Mouse (Mus musculus): Measurements from ENCODE around the gene Zfp600. TPM values are rescaled to one million over a fixed set of nuclear protein-coding genes. Genes with fewer than 3 reads are reported as not detected.
A peak's percentile ranks its signal among the peaks of the same experiment; 100 is the strongest.
"Not testable (repeated sequence)": the region's sequence is repeated elsewhere in the genome, so short reads cannot be mapped to it uniquely, and the experiment has no call there.

Gene Zfp600
- total RNA-seq (2014; fragmentation: Nextera tagmentation) (not detected in 2 replicates), total RNA-seq (2017) (0.04 TPM in 1 of 2 replicates, not detected in the other)

DNA sequence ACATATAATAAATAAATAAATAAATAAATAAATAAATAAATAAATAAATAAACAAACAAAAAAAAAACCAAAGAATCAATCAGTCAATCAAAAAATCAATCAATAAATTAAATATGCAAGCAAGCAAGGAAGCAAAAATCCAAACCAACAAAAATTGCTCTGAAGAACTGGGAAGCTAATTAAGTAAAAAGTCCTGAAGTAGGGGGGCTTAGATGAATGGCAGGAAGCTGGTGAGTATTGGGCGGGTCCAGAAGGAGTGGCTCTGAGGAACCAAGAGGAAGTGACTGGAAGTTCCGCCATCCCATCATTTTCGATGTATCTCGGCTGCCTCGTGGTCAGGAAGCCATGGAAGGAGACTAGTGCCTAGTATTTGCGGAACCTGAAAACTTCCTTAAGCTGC lies at the start of gene Zfp600:
Gene Zfp600 (plus strand): TSS at position 301 of the 400 bp plus-strand sequence.
- ATAC-seq (replicated peaks; ENCODE audit: poor library complexity, severe bottlenecking): not testable (repeated sequence)

- ATAC-seq (replicated peaks; ENCODE audit: poor library complexity, severe bottlenecking): not testable (repeated sequence)
Measured at GRCm38 (mm10) chr4:146162893-146163292, 6.3 kb downstream of the Zfp600 start.

- not testable (repeated sequence) for ATAC-seq (replicated peaks; ENCODE audit: poor library complexity, severe bottlenecking)
Measured at GRCm38 (mm10) chr4:146167202-146167832, 10.7 kb downstream of the Zfp600 start.

- not testable (repeated sequence) for ATAC-seq (replicated peaks; ENCODE audit: poor library complexity, severe bottlenecking)
Measured at GRCm38 (mm10) chr4:146167879-146168532, 11.4 kb downstream of the Zfp600 start.

DNA sequence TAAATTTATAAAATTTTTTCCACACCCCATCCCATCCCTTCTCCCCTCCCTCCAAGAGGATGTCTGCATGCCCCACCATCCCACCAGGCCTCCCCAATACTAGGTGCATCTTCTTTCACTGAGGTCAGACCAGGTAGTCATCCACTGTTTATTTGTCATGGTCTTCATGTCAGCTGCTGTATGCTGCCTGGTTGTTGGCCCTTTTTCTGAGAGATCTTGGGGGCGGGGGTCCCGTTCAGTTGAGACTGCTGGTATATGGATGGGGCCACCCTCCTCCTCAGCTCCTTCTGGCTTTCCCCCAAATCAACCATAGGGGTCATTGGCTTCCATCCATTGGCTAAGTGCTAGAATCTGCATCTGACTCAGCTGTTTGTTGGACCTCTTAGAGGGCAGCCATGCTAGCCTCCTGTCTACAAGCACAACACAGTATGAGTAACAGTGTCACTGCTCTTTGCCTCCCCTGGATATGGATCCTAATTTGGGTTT lies 12.1 kb downstream of the Zfp600 start:
- peak; percentile 40 for ATAC-seq (replicated peaks; ENCODE audit: poor library complexity, severe bottlenecking)

DNA sequence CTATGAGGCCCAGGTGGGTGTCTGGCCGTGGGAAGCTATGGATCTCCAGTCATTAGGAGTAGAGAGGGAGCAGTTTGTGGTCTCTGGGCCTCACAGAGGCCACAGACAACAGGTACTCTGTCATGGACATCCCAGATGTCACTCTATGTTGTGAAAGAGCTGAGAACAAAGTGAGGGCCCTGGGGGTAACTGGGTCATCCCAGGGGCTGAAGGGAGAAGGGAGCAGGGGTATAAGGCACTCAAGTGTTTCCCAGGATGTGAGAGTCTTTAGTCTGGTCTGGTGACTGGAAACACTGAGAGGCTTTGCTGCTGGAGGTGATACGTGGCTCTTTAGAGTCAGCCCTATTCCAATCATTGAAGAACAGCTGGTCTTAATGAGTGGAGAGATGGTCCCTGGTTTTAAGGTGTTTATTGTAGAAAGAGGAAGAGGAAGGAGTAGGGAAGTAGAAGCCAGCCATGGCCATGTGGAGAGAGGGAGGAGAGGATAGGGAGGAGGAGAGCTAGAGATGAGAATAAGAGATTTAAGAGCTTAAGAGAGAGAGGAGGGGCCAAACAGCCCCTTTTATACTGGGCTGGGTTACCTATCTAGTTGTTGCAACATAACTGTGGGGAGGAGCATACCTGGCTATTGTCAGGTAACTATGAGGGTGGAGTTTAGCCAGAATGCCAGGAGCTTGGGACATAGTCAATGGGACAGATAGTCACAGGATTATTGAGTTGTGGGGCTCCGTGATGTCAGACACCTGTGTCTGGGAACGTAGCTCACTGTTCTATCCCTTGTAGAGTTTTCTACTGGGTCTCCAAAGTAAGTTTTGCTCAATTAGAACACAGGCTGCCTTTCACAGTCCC lies 17.0 kb downstream of the Zfp600 start:
- ATAC-seq (replicated peaks; ENCODE audit: poor library complexity, severe bottlenecking): peak; percentile 35; the same call in 1 of the 2 replicates

GRCm38 (mm10) chr4:146204357-146204756 lies 47.7 kb downstream of the Zfp600 start:
- not testable (repeated sequence) for ATAC-seq (replicated peaks; ENCODE audit: poor library complexity, severe bottlenecking)

DNA sequence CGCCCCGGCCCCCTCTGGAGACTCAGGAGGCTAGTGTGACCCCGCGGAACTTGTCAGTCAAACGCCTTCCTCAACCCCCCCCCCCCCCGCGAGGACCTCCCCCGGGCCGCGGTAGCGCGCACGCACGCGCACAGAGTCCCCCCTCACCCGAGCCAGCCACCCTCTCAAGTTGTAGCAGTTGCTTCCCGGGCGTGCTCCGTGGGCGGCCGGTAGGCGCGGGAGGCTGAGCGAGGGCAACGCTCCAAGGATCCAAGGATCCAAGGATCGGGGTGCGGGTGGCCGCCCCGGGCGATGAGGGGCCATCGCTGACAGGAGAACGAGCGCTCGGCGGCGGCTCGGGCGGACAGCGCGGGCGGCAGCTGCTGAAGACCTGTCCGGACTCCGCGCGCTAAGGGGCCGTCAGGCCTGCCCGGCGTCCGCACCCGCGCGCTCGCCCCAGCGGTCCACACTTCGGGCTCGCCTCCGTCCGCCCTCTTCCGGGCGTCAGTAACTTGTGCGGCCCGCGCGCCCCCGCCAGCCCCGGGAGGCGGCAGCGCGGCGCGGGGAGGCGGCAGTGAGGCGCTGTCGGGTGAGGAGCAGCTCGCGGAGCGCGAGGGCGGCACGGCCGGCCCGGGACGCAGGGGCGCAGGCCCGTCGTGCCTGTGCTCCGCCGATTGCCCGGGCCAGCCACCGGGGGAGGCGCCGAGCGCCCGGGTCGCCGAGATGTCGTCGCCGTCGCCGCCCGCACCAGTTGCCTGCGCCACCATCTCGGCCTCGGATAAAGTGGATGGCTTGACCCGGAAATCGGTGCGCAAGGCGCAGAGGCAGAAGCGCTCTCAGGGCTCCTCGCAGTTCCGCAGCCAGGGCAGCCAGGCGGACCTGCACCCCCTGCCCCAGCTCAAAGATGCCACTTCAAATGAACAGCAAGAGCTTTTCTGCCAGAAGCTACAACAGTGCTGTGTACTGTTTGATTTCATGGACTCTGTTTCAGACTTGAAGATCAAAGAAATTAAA lies 82.9 kb downstream of the Zfp600 start:
- ATAC-seq (replicated peaks; ENCODE audit: poor library complexity, severe bottlenecking): peak; percentile 92

GRCm38 (mm10) chr4:146242119-146242518 lies 85.5 kb downstream of the Zfp600 start:
- not testable (repeated sequence) for ATAC-seq (replicated peaks; ENCODE audit: poor library complexity, severe bottlenecking)

Other genes starting within 250 kb of the Zfp600 start
- 1.2 and 2.7 TPM in 2 replicates for gene Zfp987, start 59.5 kb upstream of the Zfp600 start, total RNA-seq (2014; fragmentation: Nextera tagmentation)
- gene Zfp987, start 59.5 kb upstream of the Zfp600 start, total RNA-seq (2017): 0.93 and 2.2 TPM in 2 replicates